Mouse (Mus musculus) embryonic facial prominence, embryonic 10.5 days (tissue): Measurements from ENCODE around the gene 4632433K11Rik. TPM values are rescaled to one million over a fixed set of nuclear protein-coding genes. Genes with fewer than 3 reads are reported as not detected.
A peak's percentile ranks its signal among the peaks of the same experiment; 100 is the strongest.
"Not testable (repeated sequence)": the region's sequence is repeated elsewhere in the genome, so short reads cannot be mapped to it uniquely, and the experiment has no call there.

ENCODE experiments used
- DNase-seq: peaks from one replicate; pipeline ENCODE4 v3.0.0-alpha.2; 2017; ENCODE audit warnings: low spot score
- H3K27ac ChIP-seq: fragments of 300-500 bp; sonication (generic); replicated peaks from 2 replicates; pipeline ENCODE4 v1.5.1; 2016; ENCODE audit warnings: mild to moderate bottlenecking
- H3K27me3 ChIP-seq: fragments of 300-500 bp; sonication (generic); replicated peaks from 2 replicates; pipeline ENCODE4 v1.6.1; 2016; ENCODE audit warnings: low read depth, mild to moderate bottlenecking; ENCODE audit not compliant: poor library complexity, severe bottlenecking
- H3K36me3 ChIP-seq: fragments of 300-500 bp; sonication (generic); replicated peaks from 2 replicates; pipeline ENCODE4 v1.6.1; 2016; ENCODE audit warnings: mild to moderate bottlenecking, moderate library complexity
- H3K4me1 ChIP-seq: fragments of 300-500 bp; sonication (generic); 2 replicates; pipeline ENCODE4 v1.6.1; 2016
- H3K4me3 ChIP-seq: fragments of 300-500 bp; sonication (generic); 2 replicates; pipeline ENCODE4 v1.5.1; 2016; ENCODE audit warnings: mild to moderate bottlenecking, moderate library complexity
- H3K9me3 ChIP-seq: fragments of 300-500 bp; sonication (generic); 2 replicates; pipeline ENCODE4 v1.6.1; 2016; ENCODE audit warnings: mild to moderate bottlenecking
- WGBS: fragments of 180-500 bp; shearing (Covaris S2); methylation state at CpG from one replicate; pipeline ENCODE4 v1.1.7; 2016; 5-methylcytosine and 5-hydroxymethylcytosine counted together
- polyA plus RNA-seq: library from polyadenylated mRNA; unstranded; fragments of >200 nt; fragmentation: Nextera tagmentation; extraction: Ambion mirVana; gene quantifications from 2 replicates; pipeline ENCODE4 v1.2.1, GENCODE M21; 2016

Gene 4632433K11Rik
- not detected in 2 replicates for polyA plus RNA-seq

DNA sequence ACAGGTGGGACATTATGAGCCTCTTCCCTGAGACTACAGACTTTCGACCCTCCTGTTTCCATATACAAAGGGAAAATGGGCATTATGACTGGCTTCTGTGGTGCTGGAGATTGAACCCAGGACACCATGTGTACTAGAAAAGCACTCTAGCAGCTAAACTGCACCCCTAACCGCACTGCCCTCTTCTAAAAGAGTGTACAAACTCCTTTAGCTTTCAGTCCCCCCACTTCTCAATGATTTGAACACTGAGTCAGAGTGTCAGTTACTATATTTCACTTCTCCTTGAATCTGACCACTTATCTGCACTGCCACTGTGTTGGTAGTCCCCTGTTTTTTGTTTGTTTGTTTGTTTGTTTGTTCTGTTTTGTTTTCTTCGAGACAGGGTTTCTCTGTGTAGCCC is at the start of gene 4632433K11Rik:
TSS of gene 4632433K11Rik (plus strand) at position 301 of the 400 bp plus-strand sequence.
- DNase-seq = no peak
- no peaks in the 10 kb centered on the region for H3K4me1 ChIP-seq
- H3K27me3 ChIP-seq = no peaks in the 10 kb centered on the region; the same call in 1 of the 2 replicates
- WGBS = 85% methylated on average over 3 of the region's 3 CpGs
- no peak within 1 kb of the TSS for H3K4me3 ChIP-seq
- H3K27ac ChIP-seq = no peak within 1 kb of the TSS
- H3K36me3 ChIP-seq = peaks cover 77% of the 10 kb centered on the region
- peaks cover 57% of the 10 kb centered on the region for H3K9me3 ChIP-seq

DNA sequence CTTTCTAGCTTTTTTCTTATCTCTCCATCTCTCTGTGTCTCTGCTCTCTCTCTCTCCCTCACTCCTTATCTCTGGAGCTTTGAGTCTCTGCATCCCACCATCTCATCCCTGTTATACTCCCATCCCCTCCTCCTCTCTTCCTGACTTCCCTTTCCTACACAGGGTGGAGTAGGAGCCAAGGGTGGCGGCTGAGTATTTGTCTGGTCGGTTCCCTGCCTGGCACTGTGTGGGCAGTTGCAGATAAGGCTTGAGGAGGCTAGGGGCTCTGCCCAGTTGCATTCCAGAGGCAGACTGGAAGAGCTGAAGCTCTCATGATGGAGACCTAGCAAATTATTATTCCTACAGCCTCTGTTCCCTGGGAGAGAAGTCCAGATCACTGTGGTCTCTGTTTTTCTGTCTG is 45.7 kb upstream of the 4632433K11Rik start:
- no peaks in the 10 kb centered on the region for H3K4me1 ChIP-seq
- WGBS = 75% methylated on average over 2 of the region's 2 CpGs

DNA sequence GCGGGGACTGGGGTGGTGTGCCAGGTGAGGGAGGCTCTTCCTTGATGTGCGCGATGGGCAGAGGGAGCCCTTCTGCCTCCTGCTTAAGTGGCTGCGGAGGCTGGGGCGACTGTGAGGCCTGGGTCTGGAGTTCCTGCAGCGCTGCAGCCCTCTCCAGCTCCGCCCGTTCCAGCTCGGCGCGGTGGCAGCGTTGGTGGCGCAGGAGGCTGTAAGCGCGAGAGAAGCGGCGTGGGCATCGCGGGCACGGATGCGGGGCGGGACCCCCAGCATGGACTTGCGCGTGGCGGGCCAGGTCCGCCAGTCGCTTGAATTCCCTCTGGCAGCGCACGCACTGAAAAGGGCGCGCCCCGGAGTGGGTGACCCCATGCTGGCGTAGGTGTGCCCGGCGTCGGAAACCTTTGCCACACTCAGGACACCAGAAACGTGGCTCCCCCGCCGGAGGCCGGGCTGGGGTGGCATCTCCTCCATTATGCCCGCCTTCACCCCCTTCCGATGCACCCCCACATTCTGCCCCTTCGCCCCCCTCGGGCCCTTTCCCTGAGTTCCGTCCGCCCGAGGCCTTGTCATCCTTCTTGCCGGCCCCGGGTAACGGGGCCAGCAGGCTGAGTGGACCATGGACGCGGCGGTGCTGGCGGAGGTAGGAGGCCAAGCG is 40.4 kb upstream of the 4632433K11Rik start:
- H3K4me3 ChIP-seq = peak overlapping the region; percentile 77
- DNase-seq = no peak
- H3K4me1 ChIP-seq = peaks cover 35% of the 10 kb centered on the region
- peaks cover 35% of the 10 kb centered on the region for H3K36me3 ChIP-seq
- H3K27ac ChIP-seq = no peak overlapping the region
- WGBS = 27% methylated on average over 55 of the region's 55 CpGs
- H3K9me3 ChIP-seq = peaks cover 37% of the 10 kb centered on the region
- peaks cover 36% of the 10 kb centered on the region for H3K27me3 ChIP-seq

More for the DNA sequence above, 45.7 kb upstream of the 4632433K11Rik start:
- Histone ChIP-seq H3K36me3 (peaks cover 20% of the 10 kb centered on the region), H3K4me3 (no peak overlapping the region), H3K27ac (no peak overlapping the region), H3K27me3 (peaks cover 25% of the 10 kb centered on the region), H3K9me3 (peaks cover 19% of the 10 kb centered on the region)
- no peak for DNase-seq

DNA sequence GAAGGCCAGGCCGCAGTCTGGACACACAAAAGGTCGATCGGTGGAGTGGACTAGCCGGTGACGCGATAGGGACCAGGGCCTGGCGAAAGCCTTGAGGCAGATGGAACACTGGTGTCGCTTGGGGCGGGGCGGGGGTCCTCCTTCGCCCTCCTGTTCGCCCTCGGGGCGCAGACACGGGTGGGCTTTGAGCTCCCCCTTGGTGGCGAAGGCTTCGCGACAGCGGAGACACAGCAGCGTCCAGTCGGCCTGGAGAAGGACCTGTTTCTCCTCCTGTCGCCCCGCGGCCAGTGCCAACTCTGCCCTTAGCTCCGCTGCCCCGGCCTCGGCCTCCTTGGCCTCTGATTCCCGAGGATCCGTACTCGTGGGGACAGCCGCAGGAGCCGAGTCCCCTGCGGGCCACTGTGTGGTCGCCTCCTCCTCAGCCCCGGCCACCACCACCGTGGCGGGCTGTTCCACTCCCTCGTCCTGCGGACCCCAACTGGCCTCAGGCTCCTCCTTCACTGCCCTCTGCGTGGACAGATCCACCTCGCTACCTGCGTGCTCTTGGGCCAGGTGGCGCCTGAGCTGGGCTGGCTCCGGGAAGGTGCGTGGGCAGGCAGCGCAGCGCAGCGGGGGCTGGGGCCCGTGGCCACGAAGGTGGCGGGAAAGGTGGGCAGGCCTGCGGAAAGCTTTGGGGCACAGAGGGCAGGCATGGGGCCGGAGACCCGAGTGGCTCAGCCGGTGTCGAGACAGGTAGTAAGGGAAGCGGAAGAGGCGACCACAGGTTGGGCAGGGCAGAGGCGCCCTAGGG is 39.7 kb upstream of the 4632433K11Rik start:
- Histone ChIP-seq H3K4me3 (peak overlapping the region; percentile 77), H3K36me3 (peaks cover 35% of the 10 kb centered on the region), H3K27ac (no peak overlapping the region), H3K9me3 (peaks cover 37% of the 10 kb centered on the region), H3K4me1 (peaks cover 35% of the 10 kb centered on the region), H3K27me3 (peaks cover 36% of the 10 kb centered on the region)
- WGBS = 43% methylated on average over 59 of the region's 59 CpGs
- no peak for DNase-seq

DNA sequence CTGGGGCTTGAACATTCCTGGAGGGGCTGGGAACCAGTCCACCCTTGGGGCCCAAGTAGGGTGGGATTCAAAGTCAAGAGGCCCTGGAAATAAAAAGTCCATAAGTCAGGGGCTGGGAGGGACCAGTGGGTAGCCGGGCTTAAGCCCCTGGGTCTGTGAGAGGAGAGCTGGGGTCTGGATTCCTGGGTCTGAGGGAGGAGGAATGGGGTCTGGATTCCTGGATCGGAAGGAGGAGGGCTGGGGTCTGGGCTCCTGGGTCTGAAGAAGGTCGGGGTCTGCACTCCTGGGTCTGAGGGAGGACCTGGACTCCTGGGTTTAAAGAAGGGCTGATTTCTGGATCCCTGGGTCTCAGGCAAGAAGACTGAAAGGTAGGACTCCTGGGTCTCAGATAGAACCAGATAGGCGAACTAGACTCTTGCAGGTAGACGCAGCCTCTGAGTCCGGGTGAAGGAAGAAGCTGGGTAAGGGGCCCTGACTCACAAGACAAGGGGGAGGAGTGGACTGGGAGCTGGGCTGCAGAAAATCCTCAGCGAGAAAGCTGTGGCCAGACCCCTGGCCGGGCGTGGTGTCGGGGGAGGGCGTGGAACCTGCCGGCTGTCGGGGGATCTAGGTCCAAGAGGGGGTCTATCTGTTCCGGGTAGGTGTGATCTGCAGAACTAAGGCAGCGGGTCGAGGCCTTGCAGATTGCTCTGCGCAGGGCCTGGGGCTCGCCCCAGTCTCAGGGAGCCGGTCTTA is 38.5 kb upstream of the 4632433K11Rik start:
- Histone ChIP-seq H3K36me3 (peaks cover 35% of the 10 kb centered on the region), H3K4me1 (peaks cover 35% of the 10 kb centered on the region), H3K4me3 (peak overlapping the region; percentile 77), H3K27me3 (peaks cover 36% of the 10 kb centered on the region), H3K9me3 (peaks cover 37% of the 10 kb centered on the region), H3K27ac (peak overlapping the region; percentile 87)
- 8% methylated on average over 19 of the region's 19 CpGs for WGBS
- DNase-seq = peak; percentile 24

DNA sequence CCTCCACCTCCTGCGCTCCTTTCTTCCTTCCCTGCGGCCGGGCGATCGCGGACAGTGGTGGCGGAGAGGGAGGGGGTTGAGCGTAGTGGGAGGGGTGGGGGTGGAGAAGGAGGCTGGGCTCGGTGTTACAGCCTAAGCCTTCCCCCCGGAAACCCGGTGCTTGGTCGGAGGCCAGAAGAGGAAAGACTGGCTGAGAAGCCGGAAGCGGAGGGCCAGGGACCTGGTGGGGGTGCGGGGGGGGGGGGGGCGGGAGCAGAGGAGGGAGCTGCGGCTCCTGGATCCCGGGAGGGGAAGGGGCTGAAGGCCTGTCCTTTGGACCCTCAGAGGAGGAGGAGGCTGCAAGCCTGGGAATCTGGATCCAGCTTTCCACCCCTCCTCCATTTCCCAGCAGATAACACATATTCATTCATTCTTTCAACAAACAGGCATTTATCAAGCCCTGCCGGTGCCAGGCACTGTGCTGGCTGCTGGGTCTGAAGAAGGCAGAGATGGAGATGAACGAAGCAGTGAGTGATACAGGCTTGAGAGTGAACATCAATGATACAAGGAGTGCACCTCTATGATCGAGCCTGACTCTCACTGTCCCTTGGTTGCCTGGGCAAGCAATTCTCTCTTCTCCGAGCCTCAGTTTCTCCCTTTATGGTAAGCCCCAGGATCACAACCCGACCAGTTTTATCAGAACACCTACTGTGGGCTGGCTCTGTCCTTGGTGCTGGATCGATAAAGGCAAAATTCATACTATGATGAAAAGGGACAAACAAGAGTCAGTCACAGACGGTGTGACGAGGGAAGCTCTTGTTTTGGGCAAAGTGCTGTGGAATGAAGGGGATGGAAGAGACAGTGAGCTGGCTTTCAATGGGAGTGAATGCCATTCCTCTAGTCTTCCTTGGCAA is 37.7 kb upstream of the 4632433K11Rik start, which contains the start of gene Zfp579:
TSS of gene Zfp579 (minus strand) at position 156 of the 893 bp plus-strand sequence.
- H3K4me3 ChIP-seq = peak within 1 kb of the TSS; percentile 77
- DNase-seq = peak; percentile 94
- peaks cover 35% of the 10 kb centered on the region for H3K4me1 ChIP-seq
- 5% methylated on average over 21 of the region's 26 CpGs for WGBS
- peaks cover 31% of the 10 kb centered on the region for H3K9me3 ChIP-seq
- H3K36me3 ChIP-seq = peaks cover 34% of the 10 kb centered on the region
- peak within 1 kb of the TSS; percentile 87 for H3K27ac ChIP-seq
- H3K27me3 ChIP-seq = peaks cover 36% of the 10 kb centered on the region

DNA sequence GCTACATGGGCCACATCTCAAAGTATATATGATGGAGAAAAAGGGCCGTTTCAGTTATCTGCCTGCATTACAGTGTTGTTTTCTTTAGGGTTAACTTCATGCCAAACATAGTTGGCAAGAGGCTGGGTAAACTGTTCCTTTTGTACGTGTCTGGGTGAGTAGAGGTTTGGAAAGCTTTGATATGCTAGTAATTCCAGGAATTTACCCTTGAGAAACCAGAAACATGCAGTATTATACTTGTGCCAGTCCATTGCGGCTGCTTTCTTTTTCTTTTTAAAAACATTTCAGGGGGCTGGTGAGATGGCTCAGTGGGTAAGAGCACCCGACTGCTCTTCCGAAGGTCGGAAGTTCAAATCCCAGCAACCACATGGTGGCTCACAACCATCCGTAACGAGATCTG is 37.0 kb upstream of the 4632433K11Rik start:
- WGBS = 72% methylated on average over 8 of the region's 8 CpGs
- no peak for DNase-seq
- peaks cover 29% of the 10 kb centered on the region for H3K9me3 ChIP-seq
- peaks cover 35% of the 10 kb centered on the region for H3K4me1 ChIP-seq
- H3K4me3 ChIP-seq = peak overlapping the region; percentile 77
- H3K36me3 ChIP-seq = peaks cover 27% of the 10 kb centered on the region
- peaks cover 36% of the 10 kb centered on the region for H3K27me3 ChIP-seq
- H3K27ac ChIP-seq = no peak overlapping the region; the same call in 1 of the 2 replicates

DNA sequence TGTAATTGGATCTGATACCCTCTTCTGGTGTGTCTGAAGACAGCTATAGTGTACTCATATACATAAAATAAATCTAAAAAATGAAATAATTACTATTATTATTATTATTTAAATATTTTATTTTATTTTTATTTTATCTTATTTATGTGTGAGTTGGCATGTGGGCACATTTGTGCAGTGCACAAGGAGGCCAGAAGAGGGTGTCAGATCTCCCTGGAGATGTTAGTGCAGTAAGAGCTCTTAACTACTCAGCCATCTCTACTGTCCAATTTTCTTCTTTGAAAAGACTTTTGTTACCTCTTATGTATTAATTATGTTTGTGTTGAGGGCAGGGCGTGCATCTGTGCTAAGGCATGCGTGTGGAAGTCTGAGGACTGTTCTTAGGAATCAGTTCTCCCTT is 34.0 kb upstream of the 4632433K11Rik start:
- 66% methylated on average over 2 of the region's 2 CpGs for WGBS
- H3K27me3 ChIP-seq = peaks cover 7% of the 10 kb centered on the region
- H3K36me3 ChIP-seq = no peaks in the 10 kb centered on the region
- H3K4me1 ChIP-seq = peaks cover 19% of the 10 kb centered on the region
- no peak for DNase-seq
- no peak overlapping the region for H3K4me3 ChIP-seq
- H3K9me3 ChIP-seq = peaks cover 5% of the 10 kb centered on the region; the same call in 1 of the 2 replicates
- H3K27ac ChIP-seq = no peak overlapping the region

DNA sequence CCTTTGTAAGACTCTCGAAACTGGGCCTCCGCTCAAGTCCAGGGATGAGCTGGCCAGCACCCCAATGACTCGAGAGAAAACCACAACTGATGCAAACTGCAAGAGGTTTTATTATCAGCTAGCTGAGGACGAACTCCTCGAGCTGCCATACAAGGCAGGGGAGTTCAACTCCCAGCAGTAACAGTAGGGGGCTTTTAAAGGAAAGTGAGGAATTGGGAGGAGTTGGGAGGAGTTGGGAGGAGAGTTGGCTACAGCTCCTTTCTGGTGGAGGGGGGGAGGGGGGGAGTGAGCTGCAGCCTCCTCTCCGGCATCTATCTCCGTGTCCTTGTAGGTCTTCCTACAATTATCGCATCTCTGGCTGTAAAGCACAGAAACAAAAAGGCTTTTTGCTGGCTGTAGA is 31.0 kb upstream of the 4632433K11Rik start:
- WGBS = 64% methylated on average over 8 of the region's 8 CpGs
- not testable (repeated sequence) for H3K27me3 ChIP-seq, H3K4me3 ChIP-seq, DNase-seq, H3K27ac ChIP-seq, H3K4me1 ChIP-seq, H3K9me3 ChIP-seq
- peaks cover 22% of the 10 kb centered on the region for H3K36me3 ChIP-seq

DNA sequence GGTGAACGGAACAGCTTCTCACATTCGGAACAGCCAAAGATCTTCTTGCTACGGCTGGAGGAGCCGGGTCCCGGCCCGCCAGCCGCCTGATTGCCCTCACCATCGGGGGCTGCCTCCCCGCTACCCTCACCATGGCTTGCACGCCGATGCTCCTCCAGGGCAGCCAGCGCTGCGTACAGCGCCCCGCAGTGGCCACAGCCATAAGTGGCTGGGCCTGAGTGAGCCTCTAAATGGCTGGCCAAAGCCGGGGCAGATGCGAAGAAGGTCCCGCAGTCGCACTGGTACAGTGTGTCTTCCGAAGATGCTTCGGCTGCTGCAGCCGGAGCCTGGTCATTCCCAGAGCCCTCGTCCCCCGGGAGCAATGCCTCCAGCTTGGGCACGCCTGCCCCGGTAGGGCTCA is 25.7 kb upstream of the 4632433K11Rik start:
- peaks cover 75% of the 10 kb centered on the region for H3K36me3 ChIP-seq
- H3K4me3 ChIP-seq = peak overlapping the region; percentile 26; the same call in 1 of the 2 replicates
- peaks cover 12% of the 10 kb centered on the region; the same call in 1 of the 2 replicates for H3K9me3 ChIP-seq
- peaks cover 3% of the 10 kb centered on the region for H3K4me1 ChIP-seq
- no peak for DNase-seq
- H3K27me3 ChIP-seq = no peaks in the 10 kb centered on the region
- 93% methylated on average over 26 of the region's 26 CpGs for WGBS
- no peak overlapping the region for H3K27ac ChIP-seq

DNA sequence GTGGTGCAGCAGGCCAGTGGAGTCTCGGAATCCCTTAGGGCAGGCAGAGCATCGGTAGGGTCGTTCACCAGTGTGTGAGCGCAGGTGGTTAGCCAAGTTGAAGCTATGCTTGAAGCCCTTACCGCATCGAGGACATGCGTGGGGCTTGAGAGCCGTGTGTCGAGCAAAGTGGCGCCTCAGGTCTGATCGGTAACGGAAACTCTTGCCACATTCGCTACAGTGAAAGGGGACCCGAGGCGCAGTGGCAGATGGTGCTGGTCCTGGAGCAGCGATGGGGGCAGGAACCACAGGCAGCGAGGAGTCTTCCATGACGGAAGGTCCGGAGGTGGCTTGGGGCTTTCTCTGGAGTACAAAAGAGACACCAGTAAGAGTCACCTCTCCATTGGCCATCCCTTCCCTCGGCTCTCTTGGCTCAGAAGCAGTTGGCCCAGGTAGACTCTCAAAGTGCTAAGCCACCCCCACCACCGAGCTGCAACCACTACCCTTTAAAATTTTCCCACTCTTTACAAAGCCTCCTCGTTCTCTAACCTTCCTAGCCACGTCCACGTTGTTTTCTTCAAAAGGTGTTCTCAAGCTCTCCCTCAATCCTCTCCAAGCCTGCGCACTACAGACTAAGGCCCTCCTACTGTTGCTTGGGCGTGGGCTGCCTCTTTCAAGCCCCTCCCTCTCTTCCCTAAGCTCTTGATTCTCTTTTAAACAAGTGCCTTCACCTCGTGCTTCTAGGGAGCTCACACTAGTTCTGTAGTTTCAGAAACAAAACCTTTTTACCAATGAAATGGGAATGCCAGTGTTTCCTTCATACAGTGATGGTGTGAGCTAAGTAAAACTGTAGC is 21.0 kb upstream of the 4632433K11Rik start:
- no peaks in the 10 kb centered on the region for H3K27me3 ChIP-seq
- peak overlapping the region; percentile 76; the same call in 1 of the 2 replicates for H3K4me3 ChIP-seq
- WGBS = 92% methylated on average over 27 of the region's 27 CpGs
- peaks cover 11% of the 10 kb centered on the region for H3K4me1 ChIP-seq
- H3K27ac ChIP-seq = no peak overlapping the region
- H3K9me3 ChIP-seq = peaks cover 16% of the 10 kb centered on the region; the same call in 1 of the 2 replicates
- no peak for DNase-seq
- peaks cover 64% of the 10 kb centered on the region for H3K36me3 ChIP-seq
